Mouse (Mus musculus) spleen, adult 2 months (tissue): ENCODE results near the gene Cdh23.

Source experiments
- CTCF ChIP-seq: fragments of 200-500 bp; IDR thresholded peaks from 2 replicates; pipeline ENCODE4 v1.5.1; 2011; ENCODE audit warnings: mild to moderate bottlenecking, inconsistent platforms; ENCODE audit not compliant: insufficient read depth, insufficient read length, insufficient replicate concordance; ENCODE audit errors: extremely low read depth
- POLR2A ChIP-seq: fragments of 200-500 bp; IDR thresholded peaks from 2 replicates; pipeline ENCODE4 v1.6.1; 2011; ENCODE audit warnings: low read depth, low read length, inconsistent platforms

DNA sequence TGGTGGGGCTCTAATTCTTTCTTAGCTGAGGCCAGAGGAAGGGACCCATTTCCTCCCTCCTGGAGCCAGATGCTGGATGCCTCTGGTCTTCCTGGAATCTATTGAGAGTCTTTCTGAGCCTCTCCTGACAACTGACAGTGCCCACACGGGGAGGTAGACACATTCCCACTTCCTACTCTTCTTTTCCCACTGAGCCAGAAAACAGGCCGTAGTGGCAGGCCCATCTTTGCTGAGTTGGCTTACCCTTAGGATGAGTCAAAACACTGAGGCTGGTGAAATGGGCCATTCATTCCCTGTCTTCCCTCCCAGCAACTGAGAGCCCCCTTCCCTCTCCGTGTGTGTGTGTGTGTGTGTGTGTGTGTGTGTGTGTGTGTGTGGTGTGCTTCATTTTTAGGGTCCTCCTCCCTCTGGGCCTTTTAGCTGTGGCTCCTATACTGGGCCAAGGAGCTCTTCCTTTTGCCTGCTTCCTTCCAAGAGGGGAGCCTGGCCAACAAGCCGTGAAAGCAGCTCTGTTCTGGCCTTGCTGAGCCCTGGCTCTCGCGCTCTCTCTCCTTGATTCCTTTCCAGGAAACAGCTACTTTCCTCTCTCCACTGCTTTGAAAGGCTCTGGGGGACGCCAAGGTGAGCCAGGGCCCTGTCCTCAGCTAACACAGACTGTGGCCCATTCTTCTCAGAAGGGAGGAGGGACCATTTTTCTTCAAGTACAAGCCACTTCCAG lies 290.7 kb downstream of the Cdh23 start:
- TF ChIP-seq CTCF, result no peak
- TF ChIP-seq POLR2A, result no peak
